Mouse (Mus musculus): Measurements from ENCODE around the gene Arhgef25.

GRCm38 (mm10) chr10:127145303-127145702 is 44.6 kb downstream of the Arhgef25 start:
- TF ChIP-seq CTCF (IDR thresholded peaks at IDR 0.05; ENCODE audit: insufficient read depth, low read depth, low read length) (no peak), POLR2A (IDR thresholded peaks at IDR 0.05; ENCODE audit: insufficient read depth, low read depth, low read length) (no peak)

All from olfactory bulb, adult 2 months (tissue).